Mouse (Mus musculus) stomach, embryonic 16.5 days (tissue): ENCODE measurements around the gene Fam98a. TPM values are rescaled to one million over a fixed set of nuclear protein-coding genes. Genes with fewer than 3 reads are reported as not detected.

ENCODE experiments used
- ATAC-seq: fragments of 200-750 bp; cut with Nextera tagmentation; 2 replicates; pipeline ENCODE4 v1.8.0; 2017; ENCODE audit warnings: moderate number of reproducible peaks, moderate TSS enrichment; ENCODE audit not compliant: insufficient read depth, low FRiP score
- H3K27ac ChIP-seq: fragments of 300-500 bp; sonication (generic); 2 replicates; pipeline ENCODE4 v1.5.1; 2014; ENCODE audit warnings: low read length
- H3K27me3 ChIP-seq: fragments of 300-500 bp; sonication (generic); 2 replicates; pipeline ENCODE4 v1.6.1; 2014; ENCODE audit warnings: low read length, control low read depth, mixed read lengths; ENCODE audit not compliant: control insufficient read depth, insufficient read depth
- H3K36me3 ChIP-seq: fragments of 300-500 bp; sonication (generic); 2 replicates; pipeline ENCODE4 v1.6.1; 2014; ENCODE audit warnings: low read length; ENCODE audit not compliant: control insufficient read depth, insufficient read depth
- H3K4me1 ChIP-seq: fragments of 300-500 bp; sonication (generic); 2 replicates; pipeline ENCODE4 v1.6.1; 2014; ENCODE audit warnings: low read length, control low read depth, mixed read lengths; ENCODE audit not compliant: control insufficient read depth, insufficient read depth
- H3K4me2 ChIP-seq: fragments of 300-500 bp; sonication (generic); 2 replicates; pipeline ENCODE4 v1.6.1; 2014; ENCODE audit warnings: low read depth, low read length, mixed read lengths
- H3K4me3 ChIP-seq: fragments of 300-500 bp; sonication (generic); replicated peaks from 2 replicates; pipeline ENCODE4 v1.5.1; 2014; ENCODE audit warnings: mild to moderate bottlenecking, low read length
- H3K9ac ChIP-seq: fragments of 300-500 bp; sonication (generic); 2 replicates; pipeline ENCODE4 v1.6.1; 2014; ENCODE audit warnings: low read length
- H3K9me3 ChIP-seq: fragments of 300-500 bp; sonication (generic); replicated peaks from 2 replicates; pipeline ENCODE4 v1.6.1; 2016; ENCODE audit warnings: low read length, control low read depth; ENCODE audit not compliant: control insufficient read depth
- WGBS: fragments of 180-500 bp; shearing (Covaris S2); extraction: QIAGEN DNeasy Blood & Tissue Kit; methylation state at CpG from one replicate; pipeline ENCODE4 v1.1.7; 2014; 5-methylcytosine and 5-hydroxymethylcytosine counted together
- polyA plus RNA-seq: library from polyadenylated mRNA; unstranded; fragments of >200 nt; fragmentation: Nextera tagmentation; extraction: Ambion mirVana; gene quantifications from 2 replicates; pipeline ENCODE4 v1.2.1, GENCODE M21; 2015

The Fam98a gene
- polyA plus RNA-seq, 1 experiment from 2014 or later = 23.2 TPM

DNA sequence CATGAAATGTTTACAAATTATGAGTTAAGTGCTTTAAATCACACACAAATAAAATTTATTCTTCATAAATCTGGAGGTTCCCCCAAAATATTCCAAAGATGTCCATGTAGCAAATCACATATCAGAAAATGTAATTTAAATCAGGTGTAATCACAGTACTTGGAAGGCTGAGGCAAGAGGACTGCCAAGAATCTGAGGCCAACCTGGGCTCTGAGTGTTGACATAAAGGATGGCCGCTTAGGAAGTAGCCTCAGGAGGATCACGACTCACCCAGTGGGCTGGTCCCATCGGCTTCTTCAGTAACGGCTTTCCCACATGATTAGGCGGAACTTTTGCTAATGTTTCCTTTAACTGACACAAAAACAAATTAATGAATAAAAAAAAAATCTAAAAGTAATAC lies 11.9 kb downstream of the Fam98a start:
- H3K4me3 ChIP-seq = no peak overlapping the region
- peaks cover 14% of the 10 kb centered on the region; the same call in 1 of the 2 replicates for H3K36me3 ChIP-seq
- WGBS = 49% methylated on average over 5 of the region's 5 CpGs
- no peak overlapping the region for H3K27ac ChIP-seq
- 0 out of 2 replicates have a peak, but pooled peaks cover 3% of the 10 kb centered on the region for H3K4me1 ChIP-seq
- H3K27me3 ChIP-seq = no peaks in the 10 kb centered on the region
- no peak for ATAC-seq
- no peaks in the 10 kb centered on the region for H3K9me3 ChIP-seq
- H3K9ac ChIP-seq = no peak overlapping the region
- no peak overlapping the region for H3K4me2 ChIP-seq

- ATAC-seq = peak; percentile 68; the same call in 1 of the 2 replicates
- 44% methylated on average over 6 of the region's 6 CpGs for WGBS
- Histone ChIP-seq H3K27ac (peak overlapping the region; percentile 43), H3K4me3 (no peak overlapping the region), H3K4me2 (no peak overlapping the region; the same call in 1 of the 2 replicates), H3K9me3 (no peaks in the 10 kb centered on the region), H3K4me1 (0 out of 2 replicates have a peak, but pooled peaks cover 3% of the 10 kb centered on the region), H3K9ac (no peak overlapping the region), H3K36me3 (peaks cover 8% of the 10 kb centered on the region; the same call in 1 of the 2 replicates), H3K27me3 (no peaks in the 10 kb centered on the region)
Observed at GRCm38 (mm10) chr17:75539130-75539529, 12.6 kb downstream of the Fam98a start.

DNA sequence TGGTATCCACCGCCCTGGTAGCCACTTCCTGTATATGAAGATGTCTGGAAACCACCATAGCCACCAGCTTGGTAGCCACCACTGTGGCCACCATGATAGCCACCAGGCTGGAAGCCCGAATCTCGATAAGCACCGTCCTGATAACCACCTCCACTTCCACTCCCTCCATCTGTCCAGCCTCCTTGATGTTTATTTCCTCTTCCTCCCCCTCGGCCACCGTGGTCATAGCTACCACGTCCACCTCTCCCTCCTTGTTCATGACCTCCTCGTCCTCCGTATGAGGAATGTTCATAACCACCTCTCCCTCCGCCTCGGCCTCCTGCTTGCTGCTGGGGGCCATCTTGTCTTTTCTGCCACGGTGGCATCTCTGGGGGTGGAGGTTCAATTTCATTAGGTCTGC lies 13.3 kb downstream of the Fam98a start:
- Histone ChIP-seq H3K4me2 (no peak overlapping the region), H3K9ac (no peak overlapping the region), H3K36me3 (peaks cover 7% of the 10 kb centered on the region; the same call in 1 of the 2 replicates), H3K9me3 (no peaks in the 10 kb centered on the region), H3K4me1 (0 out of 2 replicates have a peak, but pooled peaks cover 3% of the 10 kb centered on the region), H3K4me3 (no peak overlapping the region), H3K27me3 (no peaks in the 10 kb centered on the region), H3K27ac (peak overlapping the region; percentile 43)
- ATAC-seq = no peak
- 68% methylated on average over 12 of the region's 12 CpGs for WGBS

- no peak for ATAC-seq
- H3K36me3 ChIP-seq = peaks cover 4% of the 10 kb centered on the region; the same call in 1 of the 2 replicates
- H3K9ac ChIP-seq = no peak overlapping the region
- 46% methylated on average over 7 of the region's 7 CpGs for WGBS
- H3K27me3 ChIP-seq = no peaks in the 10 kb centered on the region
- H3K9me3 ChIP-seq = no peaks in the 10 kb centered on the region
- no peak overlapping the region for H3K4me3 ChIP-seq
- H3K27ac ChIP-seq = no peak overlapping the region
- no peak overlapping the region for H3K4me2 ChIP-seq
- 0 out of 2 replicates have a peak, but pooled peaks cover 3% of the 10 kb centered on the region for H3K4me1 ChIP-seq
Observed at GRCm38 (mm10) chr17:75537050-75537445, 14.7 kb downstream of the Fam98a start.

GRCm38 (mm10) chr17:75536396-75537049 lies 15.2 kb downstream of the Fam98a start:
- WGBS = 19% methylated on average over 6 of the region's 6 CpGs
- no peak overlapping the region for H3K9ac ChIP-seq
- ATAC-seq = peak; percentile 78

DNA sequence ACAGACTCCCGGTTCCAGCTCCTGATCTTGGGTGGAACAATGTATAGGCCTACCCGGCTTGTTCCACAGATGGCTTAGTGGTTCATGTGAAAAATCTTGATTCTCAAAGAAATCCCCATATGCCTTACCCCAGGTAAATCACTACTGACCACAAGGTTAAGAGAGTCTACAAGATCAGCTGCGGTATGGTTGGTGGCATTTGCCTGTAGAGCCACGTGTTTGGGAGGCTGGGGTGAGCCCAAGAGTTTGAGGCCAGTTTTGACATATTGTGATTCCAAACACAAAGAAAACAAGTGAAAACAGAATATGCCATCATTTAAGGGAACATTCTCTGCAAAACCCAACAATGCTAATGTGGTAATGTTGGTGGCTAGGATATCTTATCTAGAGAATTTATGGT lies 16.1 kb downstream of the Fam98a start:
- no peaks in the 10 kb centered on the region for H3K27me3 ChIP-seq
- 86% methylated on average over 4 of the region's 4 CpGs for WGBS
- no peak overlapping the region for H3K4me3 ChIP-seq
- no peak overlapping the region for H3K4me2 ChIP-seq
- H3K9ac ChIP-seq = no peak overlapping the region
- H3K27ac ChIP-seq = no peak overlapping the region
- H3K36me3 ChIP-seq = no peaks in the 10 kb centered on the region
- 0 out of 2 replicates have a peak, but pooled peaks cover 3% of the 10 kb centered on the region for H3K4me1 ChIP-seq
- H3K9me3 ChIP-seq = no peaks in the 10 kb centered on the region
- ATAC-seq = no peak

More at GRCm38 (mm10) chr17:75536396-75537049, 15.2 kb downstream of the Fam98a start:
- no peak overlapping the region for H3K4me3 ChIP-seq
- H3K9me3 ChIP-seq = no peaks in the 10 kb centered on the region
- peaks cover 3% of the 10 kb centered on the region; the same call in 1 of the 2 replicates for H3K36me3 ChIP-seq
- H3K27ac ChIP-seq = no peak overlapping the region
- H3K4me1 ChIP-seq = 0 out of 2 replicates have a peak, but pooled peaks cover 3% of the 10 kb centered on the region
- no peaks in the 10 kb centered on the region for H3K27me3 ChIP-seq
- no peak overlapping the region for H3K4me2 ChIP-seq

GRCm38 (mm10) chr17:75534314-75535020 lies 17.3 kb downstream of the Fam98a start:
- Histone ChIP-seq H3K4me3 (no peak overlapping the region), H3K27ac (no peak overlapping the region), H3K4me2 (no peak overlapping the region), H3K36me3 (no peaks in the 10 kb centered on the region; the same call in 1 of the 2 replicates), H3K4me1 (0 out of 2 replicates have a peak, but pooled peaks cover 3% of the 10 kb centered on the region), H3K9me3 (no peaks in the 10 kb centered on the region), H3K27me3 (no peaks in the 10 kb centered on the region), H3K9ac (no peak overlapping the region)
- WGBS = 63% methylated on average over 12 of the region's 12 CpGs
- ATAC-seq = no peak

GRCm38 (mm10) chr17:75532469-75532986 lies 19.2 kb downstream of the Fam98a start:
- Histone ChIP-seq H3K27me3 (no peaks in the 10 kb centered on the region), H3K27ac (no peak overlapping the region), H3K9ac (no peak overlapping the region), H3K36me3 (no peaks in the 10 kb centered on the region; the same call in 1 of the 2 replicates), H3K9me3 (no peaks in the 10 kb centered on the region), H3K4me2 (no peak overlapping the region), H3K4me3 (no peak overlapping the region), H3K4me1 (no peaks in the 10 kb centered on the region)
- 89% methylated on average over 6 of the region's 6 CpGs for WGBS
- ATAC-seq = no peak
